Mouse (Mus musculus) ES-E14 (cell line): ENCODE measurements around the gene Scn7a.

Experiments
- CHD2 ChIP-seq: IDR thresholded peaks from 2 replicates; pipeline ENCODE4 v1.6.1; 2014; ENCODE audit warnings: mild to moderate bottlenecking, low read depth, low read length, inconsistent platforms
- HCFC1 ChIP-seq: IDR thresholded peaks from 2 replicates; pipeline ENCODE4 v1.6.1; 2012; ENCODE audit warnings: low read length, inconsistent platforms, borderline replicate concordance; ENCODE audit not compliant: insufficient read depth
- ZC3H11A ChIP-seq: IDR thresholded peaks from 2 replicates; pipeline ENCODE4 v1.6.1; 2012; ENCODE audit warnings: low read depth, mild to moderate bottlenecking, inconsistent platforms, low read length, borderline replicate concordance
- ZNF384 ChIP-seq: IDR thresholded peaks from 2 replicates; pipeline ENCODE4 v1.6.1; 2012; ENCODE audit warnings: low read depth, low read length, inconsistent platforms

DNA sequence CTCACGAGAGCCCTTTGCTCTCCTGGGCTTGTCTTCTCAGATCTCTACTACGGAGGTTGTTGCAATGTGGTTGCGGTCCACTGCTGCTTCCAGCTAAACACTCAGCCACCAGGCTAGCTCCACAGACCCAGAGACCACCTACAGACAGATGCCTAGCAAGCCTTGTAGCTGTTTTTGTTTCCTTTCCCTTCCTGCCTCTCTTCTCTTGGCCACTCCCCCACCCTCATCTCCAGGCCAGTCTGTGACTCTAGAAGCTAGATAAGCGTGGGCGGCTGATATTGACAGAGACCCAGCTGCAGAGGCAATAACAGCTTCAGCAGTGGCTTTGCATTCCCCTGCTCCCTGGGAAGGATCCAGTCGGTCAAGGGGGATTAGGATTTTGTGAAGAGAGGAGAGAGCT is at the start of gene Scn7a:
- TF ChIP-seq CHD2 (no peak), ZNF384 (no peak), HCFC1 (no peak), ZC3H11A (no peak)
